ENCODE assay signal across 9 mouse cellular contexts in the genomic region with DNA sequence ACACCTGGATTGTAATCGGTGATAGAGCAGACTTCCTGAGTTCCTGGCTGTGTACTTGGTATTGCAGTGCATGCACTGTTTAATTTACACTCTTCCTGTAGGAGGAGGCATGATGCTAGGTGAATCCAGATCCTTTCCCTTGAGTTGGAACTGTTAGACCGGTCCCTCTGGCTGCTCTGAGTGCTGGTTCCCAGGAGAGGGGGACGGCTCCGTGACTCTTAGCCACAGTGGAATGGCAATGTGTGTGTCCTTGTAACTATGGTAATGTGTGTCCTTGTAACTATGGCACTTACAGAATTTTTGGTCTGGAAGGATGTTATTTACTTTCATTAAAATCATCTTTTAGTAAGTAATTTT. TPM values are rescaled to one million over a fixed set of nuclear protein-coding genes. Genes with fewer than 3 reads are reported as not detected.
DNase-seq lines count a peak whose midpoint lies in the region; ATAC-seq and TF ChIP-seq lines count a peak whose summit lies in the region.
"Had no signal": no experiment of that assay in that cellular context is flagged by ENCODE, and none has a peak within 500 bp of the region (broad histone marks: within the 10 kb centered on the region; RNA-seq: fewer than 3 reads in every experiment).

No protein-coding gene starts in this region.

- no peak overlapping the region for H3K4me2 ChIP-seq in heart, postnatal 0 days (ENCODE audit: low read depth, low read length)
- peak overlapping the region; percentile 11; the same call in 1 of the 2 replicates for H3K4me2 ChIP-seq in forebrain, embryonic 14.5 days (ENCODE audit: low read length)
- no peak overlapping the region for H3K4me2 ChIP-seq in liver, postnatal 0 days (ENCODE audit: low read depth, low read length)
- H3K4me2 ChIP-seq: neural tube, embryonic 12.5 days had no signal

- no peaks in the 10 kb centered on the region for H3K9me3 ChIP-seq in heart, postnatal 0 days (replicated peaks; ENCODE audit: control insufficient read depth, low read length)
- no peaks in the 10 kb centered on the region for H3K9me3 ChIP-seq in forebrain, embryonic 14.5 days (replicated peaks; ENCODE audit: control insufficient read depth, low read length)
- no peaks in the 10 kb centered on the region for H3K9me3 ChIP-seq in liver, postnatal 0 days (ENCODE audit: low read length)
- H3K9me3 ChIP-seq: neural tube, embryonic 12.5 days had no signal

- no peak overlapping the region for H3K4me3 ChIP-seq in heart, postnatal 0 days (ENCODE audit: low read depth, low read length)
- no peak overlapping the region for H3K4me3 ChIP-seq in bone marrow macrophage, adult 2 months (ENCODE audit: insufficient read depth, low read length)
- no peak overlapping the region for H3K4me3 ChIP-seq in forebrain, embryonic 14.5 days (ENCODE audit: low read depth, low read length)
- H3K4me3 ChIP-seq in liver, postnatal 0 days (ENCODE audit: low read depth, low read length): no peak overlapping the region
- H3K4me3 ChIP-seq: neural tube, embryonic 12.5 days had no signal

- peaks cover 7% of the 10 kb centered on the region; the same call in 1 of the 2 replicates for H3K4me1 ChIP-seq in heart, postnatal 0 days (ENCODE audit: control insufficient read depth, insufficient read depth)
- H3K4me1 ChIP-seq in bone marrow macrophage, adult 2 months (ENCODE audit: control insufficient read depth, insufficient read depth, low read length): peaks cover 38% of the 10 kb centered on the region
- peaks cover 40% of the 10 kb centered on the region for H3K4me1 ChIP-seq in forebrain, embryonic 14.5 days (ENCODE audit: control insufficient read depth, insufficient read depth, low read length)
- peaks cover 40% of the 10 kb centered on the region for H3K4me1 ChIP-seq in liver, postnatal 0 days (ENCODE audit: insufficient read depth)

- TF ChIP-seq EP300 in heart, postnatal 0 days (IDR thresholded peaks at IDR 0.05; ENCODE audit: low read depth): no peak
- TF ChIP-seq EP300 in liver, postnatal 0 days (IDR thresholded peaks at IDR 0.05; ENCODE audit: low read depth): no peak

- no peak for TF ChIP-seq CTCF in heart, postnatal 0 days (IDR thresholded peaks at IDR 0.05; ENCODE audit: low read depth)
- no peak for TF ChIP-seq CTCF in bone marrow macrophage, adult 2 months (IDR thresholded peaks at IDR 0.05; ENCODE audit: low read depth, low read length)
- no peak for TF ChIP-seq CTCF in liver, postnatal 0 days (IDR thresholded peaks at IDR 0.05; ENCODE audit: low read depth)

- H3K36me3 ChIP-seq in heart, postnatal 0 days (replicated peaks; ENCODE audit: control insufficient read depth, insufficient read depth, low read length): peaks cover 4% of the 10 kb centered on the region; the same call in 1 of the 2 replicates
- H3K36me3 ChIP-seq in forebrain, embryonic 14.5 days (ENCODE audit: control insufficient read depth, insufficient read depth, low read length): no peaks in the 10 kb centered on the region
- 0 out of 2 replicates have a peak, but pooled peaks cover 3% of the 10 kb centered on the region for H3K36me3 ChIP-seq in liver, postnatal 0 days (replicated peaks; ENCODE audit: insufficient read depth, low read length)
- H3K36me3 ChIP-seq: neural tube, embryonic 12.5 days had no signal

- H3K27ac ChIP-seq in heart, postnatal 0 days (ENCODE audit: low read depth): peak overlapping the region; percentile 7; the same call in 1 of the 2 replicates
- H3K27ac ChIP-seq in bone marrow macrophage, adult 2 months (ENCODE audit: insufficient read depth, low read depth, low read length): peak overlapping the region; percentile 41
- H3K27ac ChIP-seq in forebrain, embryonic 14.5 days (ENCODE audit: low read depth, low read length): peak overlapping the region; percentile 65; the same call in 1 of the 2 replicates
- H3K27ac ChIP-seq in liver, postnatal 0 days (ENCODE audit: low read depth): peak overlapping the region; percentile 39; the same call in 1 of the 2 replicates
- H3K27ac ChIP-seq: neural tube, embryonic 12.5 days had no signal

- no peak overlapping the region for H3K9ac ChIP-seq in heart, postnatal 0 days (replicated peaks; ENCODE audit: low read depth, low read length)
- H3K9ac ChIP-seq in forebrain, embryonic 14.5 days (ENCODE audit: low read length): no peak overlapping the region
- H3K9ac ChIP-seq in liver, postnatal 0 days (replicated peaks): no peak overlapping the region
- H3K9ac ChIP-seq: neural tube, embryonic 12.5 days had no signal

- 59% methylated on average over 4 of the region's 4 CpGs for WGBS in heart, postnatal 0 days
- WGBS in forebrain, embryonic 14.5 days: 5% methylated on average over 4 of the region's 4 CpGs
- WGBS in liver, postnatal 0 days (ENCODE audit: insufficient replicate concordance): 48% methylated on average over 4 of the region's 4 CpGs

- no peak for DNase-seq in heart, postnatal 0 days (ENCODE audit: low spot score)
- no peak for DNase-seq in heart, adult 9 months (ENCODE audit: low spot score in 2 of 2)
- peak; percentile 41 for DNase-seq in forebrain, embryonic 14.5 days (ENCODE audit: low spot score)
- no peak for DNase-seq in liver, postnatal 0 days
- DNase-seq in ovary, postnatal 14 days (ENCODE audit: low spot score): no peak
- DNase-seq in left cerebral cortex, adult 9 months (ENCODE audit: low spot score in 2 of 2): no peak

- ATAC-seq in heart, postnatal 0 days (ENCODE audit: insufficient read depth, low read depth): no peak
- ATAC-seq in forebrain, embryonic 14.5 days: peak; percentile 47
- no peak for ATAC-seq in liver, postnatal 0 days
- ATAC-seq in erythroid progenitor cell, adult 5-6 weeks (replicated peaks; ENCODE audit: low FRiP score, poor library complexity, severe bottlenecking): no peak

- no peaks in the 10 kb centered on the region for H3K27me3 ChIP-seq in heart, postnatal 0 days (ENCODE audit: control insufficient read depth, insufficient read depth, low read length)
- H3K27me3 ChIP-seq in forebrain, embryonic 14.5 days (replicated peaks; ENCODE audit: control insufficient read depth, insufficient read depth, low read length): no peaks in the 10 kb centered on the region
- H3K27me3 ChIP-seq in liver, postnatal 0 days (ENCODE audit: insufficient read depth, low read length): no peaks in the 10 kb centered on the region
- H3K27me3 ChIP-seq: neural tube, embryonic 12.5 days had no signal

- no peak for TF ChIP-seq POLR2A in bone marrow macrophage, adult 2 months (IDR thresholded peaks at IDR 0.05; ENCODE audit: borderline replicate concordance, low read depth, low read length)

RNA-seq across cellular contexts. Expression of a gene that starts 55.7 kb away (rescaled TPM):
- 111 and 132 TPM in 2 replicates for total RNA-seq in heart, postnatal 0 days (2014; rRNA removed; ENCODE audit: low replicate concordance)
- 173 and 184 TPM in 2 replicates for polyA plus RNA-seq in heart, postnatal 0 days (2015; fragmentation: Nextera tagmentation; extraction: Ambion mirVana)
- polyA plus RNA-seq in bone marrow macrophage, adult 2 months (2012; ENCODE audit: insufficient read depth, insufficient read length, missing spikeins): 73.8 and 82.9 TPM in 2 replicates
- 298 and 305 TPM in 2 replicates for polyA plus RNA-seq in forebrain, embryonic 14.5 days (2014; fragmentation: Nextera tagmentation; extraction: Ambion mirVana)
- polyA plus RNA-seq in liver, postnatal 0 days (2015; fragmentation: Nextera tagmentation; extraction: Ambion mirVana): 101 and 106 TPM in 2 replicates
- 71.4 and 86.8 TPM in 2 replicates for total RNA-seq in erythroid progenitor cell, adult 5-6 weeks (2015; ENCODE audit: low replicate concordance)
- 79.1 and 132 TPM in 2 replicates for total RNA-seq in erythroid progenitor cell, adult 5-6 weeks (2017; ENCODE audit: low replicate concordance)

Comparison
In these comparisons a context has a peak if more than half of its experiments do, and no peak if none do; other contexts are left out.
1. H3K27ac ChIP-seq: peak in every context shown above with its lines; median percentile 65 in forebrain, embryonic 14.5 days; 41 in bone marrow macrophage, adult 2 months; 39 in liver, postnatal 0 days; 7 in heart, postnatal 0 days.